Mouse (Mus musculus) liver, embryonic 16.5 days (tissue): ENCODE measurements around the gene Gng7. TPM values are rescaled to one million over a fixed set of nuclear protein-coding genes. Genes with fewer than 3 reads are reported as not detected.
A peak's percentile ranks its signal among the peaks of the same experiment; 100 is the strongest.
"Not testable (repeated sequence)": the region's sequence is repeated elsewhere in the genome, so short reads cannot be mapped to it uniquely, and the experiment has no call there.

Experiments
- ATAC-seq: fragments of 200-750 bp; cut with Nextera tagmentation; 2 replicates; pipeline ENCODE4 v1.8.0; 2017; ENCODE audit warnings: low read depth, mild to moderate bottlenecking, moderate number of reproducible peaks, moderate library complexity
- H3K27ac ChIP-seq: fragments of 300-500 bp; sonication (generic); 2 replicates; pipeline ENCODE4 v1.5.1; 2014; ENCODE audit warnings: mild to moderate bottlenecking, low read length
- H3K27me3 ChIP-seq: fragments of 300-500 bp; sonication (generic); 2 replicates; pipeline ENCODE4 v1.6.1; 2014; ENCODE audit warnings: low read depth, low read length, mixed read lengths; ENCODE audit not compliant: control insufficient read depth, insufficient read depth
- H3K36me3 ChIP-seq: fragments of 300-500 bp; sonication (generic); 2 replicates; pipeline ENCODE4 v1.6.1; 2014; ENCODE audit warnings: mild to moderate bottlenecking; ENCODE audit not compliant: control insufficient read depth, insufficient read depth
- H3K4me1 ChIP-seq: fragments of 300-500 bp; sonication (generic); 2 replicates; pipeline ENCODE4 v1.6.1; 2014; ENCODE audit warnings: low read depth, low read length, mixed read lengths; ENCODE audit not compliant: control insufficient read depth
- H3K4me2 ChIP-seq: fragments of 300-500 bp; sonication (generic); 2 replicates; pipeline ENCODE4 v1.6.1; 2014; ENCODE audit warnings: low read depth, low read length, mixed read lengths
- H3K4me3 ChIP-seq: fragments of 300-500 bp; sonication (generic); 2 replicates; pipeline ENCODE4 v1.5.1; 2014; ENCODE audit warnings: low read depth, mild to moderate bottlenecking, low read length
- H3K9ac ChIP-seq: fragments of 300-500 bp; sonication (generic); 2 replicates; pipeline ENCODE4 v1.6.1; 2014; ENCODE audit warnings: low read depth, low read length
- H3K9me3 ChIP-seq: fragments of 300-500 bp; sonication (generic); replicated peaks from 2 replicates; pipeline ENCODE4 v1.6.1; 2016; ENCODE audit warnings: low read length; ENCODE audit not compliant: control insufficient read depth
- WGBS: fragments of 180-500 bp; shearing (Covaris S2); extraction: QIAGEN DNeasy Blood & Tissue Kit; methylation state at CpG from one replicate; pipeline ENCODE4 v1.1.7; 2014; ENCODE audit not compliant: insufficient replicate concordance; 5-methylcytosine and 5-hydroxymethylcytosine counted together
- polyA plus RNA-seq: library from polyadenylated mRNA; unstranded; fragments of >200 nt; fragmentation: Nextera tagmentation; extraction: Ambion mirVana; gene quantifications from 2 replicates; pipeline ENCODE4 v1.2.1, GENCODE M21; 2015

The Gng7 gene
- 0.36 and 0.44 TPM in 2 replicates for polyA plus RNA-seq

DNA sequence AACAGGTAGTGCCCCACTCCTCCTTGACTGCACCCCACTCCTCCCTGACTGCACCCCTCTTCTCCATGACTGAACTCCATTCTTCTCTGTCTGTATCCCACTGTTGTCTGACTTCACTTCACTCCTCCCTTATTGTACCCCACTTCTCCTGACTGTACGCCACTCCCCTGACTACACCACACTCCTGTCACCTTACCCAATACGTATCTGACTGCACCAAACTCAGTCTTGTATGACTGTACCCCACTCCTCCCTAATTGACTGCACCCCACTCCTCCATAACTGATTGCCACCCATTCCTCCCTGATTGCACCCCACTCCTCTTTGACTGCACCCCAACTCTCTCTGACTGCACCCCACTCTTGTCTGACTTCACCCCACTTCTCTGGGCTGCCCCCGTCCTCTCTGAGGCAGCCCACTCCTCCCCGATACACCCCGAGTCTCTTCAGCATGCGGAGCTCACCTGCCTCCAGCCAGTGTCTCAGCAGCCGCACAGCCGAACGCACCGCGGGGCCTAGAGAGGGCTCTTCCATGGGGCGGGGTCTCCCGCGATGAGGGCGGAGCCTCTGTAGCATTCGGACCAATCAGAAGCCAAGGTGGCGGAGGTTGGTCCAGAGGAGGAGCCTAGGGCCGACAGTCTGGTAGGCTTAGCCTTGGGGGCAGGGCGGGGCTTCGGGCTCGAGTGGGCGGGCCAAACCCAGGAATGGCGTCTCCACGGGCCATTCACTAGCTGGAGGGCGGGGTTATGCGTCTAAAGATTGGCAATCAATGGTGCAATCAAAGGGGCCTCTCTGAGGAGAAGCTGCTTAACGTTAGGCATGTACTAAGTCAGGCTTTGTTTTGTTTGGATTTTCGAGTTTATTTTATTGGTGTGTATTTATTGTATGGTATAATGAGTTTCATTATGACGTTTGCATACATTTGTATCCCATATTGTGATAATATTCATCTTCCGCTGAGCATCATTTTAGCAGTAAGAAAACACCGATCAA lies at the start of gene Gng7:
Gene Gng7, minus strand, starts transcription at position 553 of the 992 bp plus-strand sequence.
- Histone ChIP-seq H3K36me3 (no peaks in the 10 kb centered on the region), H3K27ac (no peak within 1 kb of the TSS), H3K4me2 (peak within 1 kb of the TSS; percentile 59), H3K27me3 (peaks cover 2% of the 10 kb centered on the region; the same call in 1 of the 2 replicates), H3K9ac (no peak within 1 kb of the TSS), H3K4me1 (peaks cover 9% of the 10 kb centered on the region), H3K4me3 (peak within 1 kb of the TSS; percentile 35), H3K9me3 (no peaks in the 10 kb centered on the region)
- ATAC-seq, result peak; percentile 93
- WGBS, result 8% methylated on average over 31 of the region's 31 CpGs

DNA sequence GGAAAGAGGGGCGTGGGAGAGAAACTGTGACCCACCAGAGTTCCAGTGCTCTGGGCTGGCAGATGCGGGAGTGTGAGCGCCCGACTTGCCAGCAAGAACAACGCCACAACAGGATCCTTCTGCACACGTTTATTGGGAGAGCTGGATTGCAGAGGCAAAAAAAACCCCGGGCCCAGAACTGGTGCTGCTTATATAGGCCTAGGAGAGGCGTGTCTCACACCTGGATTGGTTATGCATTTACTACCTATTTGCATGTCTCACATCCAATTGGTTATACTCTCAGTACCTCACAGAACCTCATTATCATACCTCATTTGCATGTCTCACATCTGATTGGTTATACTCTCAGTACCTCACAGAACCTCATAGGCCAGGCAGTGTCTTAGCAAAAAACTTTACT lies 49.8 kb upstream of the Gng7 start:
- 77% methylated on average over 8 of the region's 8 CpGs for WGBS
- not testable (repeated sequence) for H3K4me1 ChIP-seq, H3K27ac ChIP-seq, H3K36me3 ChIP-seq, H3K9ac ChIP-seq, H3K27me3 ChIP-seq, H3K4me2 ChIP-seq, ATAC-seq, H3K4me3 ChIP-seq, H3K9me3 ChIP-seq

DNA sequence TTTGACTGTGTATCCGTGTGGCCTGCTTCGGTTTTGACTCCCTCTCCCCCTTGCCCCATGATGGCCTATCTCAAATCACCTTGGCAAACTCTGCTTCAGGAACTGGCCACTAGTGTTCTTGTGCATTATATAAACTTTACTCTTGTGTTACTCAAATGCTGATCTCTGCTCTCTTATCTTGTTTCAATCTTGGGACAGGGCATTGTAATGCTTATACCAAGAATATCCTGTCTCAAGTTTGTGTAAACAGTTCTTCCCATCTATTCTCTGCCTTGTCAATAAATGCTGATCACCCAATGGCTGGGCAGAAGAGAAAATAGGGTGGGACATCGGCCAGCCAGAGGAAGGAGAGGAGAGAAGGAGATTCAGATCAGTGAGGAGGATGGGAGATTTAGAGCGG lies 48.0 kb upstream of the Gng7 start:
- Histone ChIP-seq H3K9me3 (no peaks in the 10 kb centered on the region), H3K9ac (no peak overlapping the region), H3K27ac (no peak overlapping the region), H3K36me3 (no peaks in the 10 kb centered on the region), H3K4me3 (no peak overlapping the region), H3K4me1 (peaks cover 12% of the 10 kb centered on the region), H3K27me3 (no peaks in the 10 kb centered on the region), H3K4me2 (no peak overlapping the region)
- ATAC-seq, result no peak
- 46% methylated on average over 4 of the region's 4 CpGs for WGBS

DNA sequence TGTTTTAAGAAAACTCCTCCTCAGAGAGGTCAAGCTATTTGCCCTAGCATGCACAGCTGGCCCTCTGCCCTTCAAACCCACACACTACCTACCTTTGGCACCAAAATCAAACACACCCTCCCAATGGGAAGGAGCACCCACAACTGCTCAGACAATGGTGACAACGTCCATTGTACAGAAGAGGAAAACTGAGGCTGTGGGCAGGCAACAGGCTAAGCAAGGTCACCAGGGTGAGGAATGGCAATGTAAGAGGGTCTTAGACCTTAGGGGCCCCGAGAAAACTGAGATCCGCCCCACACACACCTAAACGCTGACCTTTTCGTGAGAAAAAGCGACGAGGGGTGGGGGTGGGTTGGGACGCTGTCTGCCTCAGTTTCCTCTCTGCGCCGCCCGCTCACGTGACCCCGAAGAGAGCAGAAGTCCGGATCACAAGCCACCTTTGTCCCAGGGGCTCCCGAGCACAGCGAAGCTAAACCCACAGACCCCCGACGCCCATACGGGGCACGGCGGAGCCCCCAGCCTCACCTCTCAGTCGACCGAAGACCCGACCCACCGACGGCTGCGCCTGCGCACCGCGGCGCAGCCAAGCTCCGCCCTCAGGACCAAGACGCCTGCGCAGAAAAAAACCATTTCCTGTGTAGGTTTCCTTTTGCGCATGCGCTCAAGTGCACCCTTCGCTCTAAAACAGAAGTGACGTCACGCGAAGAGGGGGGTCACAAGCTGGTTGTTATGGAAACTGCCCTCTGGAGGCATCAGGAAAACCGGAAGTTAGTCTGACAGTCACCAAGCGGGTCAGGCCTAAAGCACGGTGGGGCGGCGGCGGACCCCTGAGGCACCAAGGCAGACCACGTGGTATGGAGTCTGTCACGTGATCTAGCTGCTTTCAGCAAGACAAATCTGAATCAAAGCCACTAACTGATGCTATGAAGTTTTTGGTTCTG lies 45.1 kb upstream of the Gng7 start, which contains the start of gene Sgta:
Gene Sgta, minus strand, starts transcription at position 579 of the 941 bp plus-strand sequence.
- peak within 1 kb of the TSS; percentile 82 for H3K9ac ChIP-seq
- under 1% methylated on average over 48 of the region's 48 CpGs for WGBS
- no peaks in the 10 kb centered on the region for H3K9me3 ChIP-seq
- no peaks in the 10 kb centered on the region for H3K27me3 ChIP-seq
- peak within 1 kb of the TSS; percentile 87 for H3K4me2 ChIP-seq
- peak within 1 kb of the TSS; percentile 72 for H3K4me3 ChIP-seq
- peaks cover 12% of the 10 kb centered on the region for H3K4me1 ChIP-seq
- H3K27ac ChIP-seq, result peak within 1 kb of the TSS; percentile 39; the same call in 1 of the 2 replicates
- no peaks in the 10 kb centered on the region for H3K36me3 ChIP-seq
- peak; percentile 90 for ATAC-seq

DNA sequence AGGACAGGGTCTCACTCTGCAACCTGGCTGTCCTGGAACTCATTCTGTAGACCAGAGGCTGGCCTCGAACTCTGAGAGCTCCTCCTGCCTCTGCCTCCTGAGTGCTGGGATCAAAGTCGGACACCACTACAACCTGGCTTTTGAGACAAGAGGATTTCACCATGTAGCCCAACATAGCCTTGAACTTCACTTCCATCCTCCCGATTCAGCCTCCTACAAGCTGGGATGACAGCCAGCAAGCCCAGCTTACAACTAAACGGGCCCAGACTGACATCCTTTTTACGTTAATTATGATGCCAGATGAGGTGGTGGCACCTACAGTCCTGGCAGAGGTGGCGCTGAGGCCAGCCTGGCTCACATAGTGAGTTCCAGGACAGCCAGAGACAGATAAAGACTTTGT lies 44.2 kb upstream of the Gng7 start:
- Histone ChIP-seq H3K27me3 (no peaks in the 10 kb centered on the region), H3K27ac (no peak overlapping the region)
- 68% methylated on average over 6 of the region's 6 CpGs for WGBS

DNA sequence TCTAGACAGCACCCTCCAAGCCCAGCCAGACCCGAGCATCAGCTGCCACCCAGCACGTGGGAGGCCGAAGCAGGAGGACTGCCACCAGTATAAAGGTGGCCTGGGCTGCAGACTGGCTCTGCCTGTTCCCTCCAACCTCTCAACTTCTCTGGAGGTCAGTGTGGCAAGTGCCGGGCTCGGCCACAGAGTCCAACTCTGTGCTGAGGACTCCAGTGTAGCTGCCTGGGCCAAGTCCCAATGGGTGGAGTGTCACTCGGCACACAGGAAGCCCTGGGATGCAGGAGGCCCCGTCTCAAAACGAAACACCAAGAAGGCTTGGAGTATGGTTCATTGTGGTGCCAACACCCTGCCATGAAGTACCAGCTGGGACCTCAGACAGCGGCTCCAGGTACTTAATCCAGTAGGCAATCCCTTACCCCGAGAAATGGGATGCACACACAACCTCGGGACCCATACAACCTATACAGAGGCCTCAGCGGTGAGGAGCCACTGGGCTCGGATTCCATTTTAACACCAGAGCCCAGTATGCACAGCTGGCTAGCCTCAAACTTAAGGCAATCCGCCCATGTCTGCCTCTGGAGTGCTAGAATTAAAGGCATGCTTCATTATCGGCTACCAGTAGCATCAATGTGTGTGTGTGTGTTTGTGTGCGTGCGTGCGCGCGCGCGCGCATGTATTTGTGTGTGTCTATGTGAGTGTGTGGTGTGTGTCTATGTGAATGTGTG lies 42.8 kb upstream of the Gng7 start:
- H3K9ac ChIP-seq, result no peak overlapping the region
- no peak overlapping the region for H3K27ac ChIP-seq
- 86% methylated on average over 23 of the region's 23 CpGs for WGBS
- H3K4me1 ChIP-seq, result peaks cover 12% of the 10 kb centered on the region
- no peaks in the 10 kb centered on the region for H3K27me3 ChIP-seq
- H3K4me2 ChIP-seq, result no peak overlapping the region
- H3K9me3 ChIP-seq, result no peaks in the 10 kb centered on the region
- ATAC-seq, result no peak
- no peak overlapping the region for H3K4me3 ChIP-seq
- no peaks in the 10 kb centered on the region for H3K36me3 ChIP-seq

More for the DNA sequence above, 44.2 kb upstream of the Gng7 start:
- H3K4me1 ChIP-seq, result peaks cover 12% of the 10 kb centered on the region
- ATAC-seq, result no peak
- H3K36me3 ChIP-seq, result no peaks in the 10 kb centered on the region
- peak overlapping the region; percentile 82; the same call in 1 of the 2 replicates for H3K9ac ChIP-seq
- peak overlapping the region; percentile 87 for H3K4me2 ChIP-seq
- peak overlapping the region; percentile 72 for H3K4me3 ChIP-seq
- H3K9me3 ChIP-seq, result no peaks in the 10 kb centered on the region

DNA sequence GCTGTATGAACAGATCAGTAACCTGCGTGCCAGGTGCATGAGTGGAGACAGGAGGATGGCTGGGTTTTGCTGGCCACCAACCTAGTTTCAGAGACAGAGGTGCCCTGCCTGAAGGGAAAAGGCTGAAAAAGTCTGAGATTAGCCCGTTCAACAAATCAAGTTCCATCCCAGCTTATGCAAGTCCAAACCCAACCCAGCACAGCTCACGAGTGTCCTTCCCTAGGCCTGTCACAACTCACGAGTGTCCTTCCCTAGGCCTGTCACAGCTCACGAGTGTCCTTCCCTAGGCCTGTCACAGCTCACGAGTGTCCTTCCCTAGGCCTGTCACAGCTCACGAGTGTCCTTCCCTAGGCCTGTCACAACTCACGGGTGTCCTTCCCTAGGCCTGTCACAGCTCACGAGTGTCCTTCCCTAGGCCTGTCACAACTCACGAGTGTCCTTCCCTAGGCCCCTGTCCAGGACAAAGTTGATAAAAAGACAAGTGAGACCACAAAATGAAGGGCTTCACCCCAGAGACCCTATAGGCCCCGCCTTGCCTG lies 41.1 kb upstream of the Gng7 start:
- H3K4me1 ChIP-seq, result peaks cover 14% of the 10 kb centered on the region
- H3K4me3 ChIP-seq, ATAC-seq, H3K4me2 ChIP-seq, H3K27me3 ChIP-seq, H3K9me3 ChIP-seq, H3K9ac ChIP-seq, H3K27ac ChIP-seq, H3K36me3 ChIP-seq: not testable (repeated sequence)
- WGBS, result 68% methylated on average over 11 of the region's 11 CpGs

DNA sequence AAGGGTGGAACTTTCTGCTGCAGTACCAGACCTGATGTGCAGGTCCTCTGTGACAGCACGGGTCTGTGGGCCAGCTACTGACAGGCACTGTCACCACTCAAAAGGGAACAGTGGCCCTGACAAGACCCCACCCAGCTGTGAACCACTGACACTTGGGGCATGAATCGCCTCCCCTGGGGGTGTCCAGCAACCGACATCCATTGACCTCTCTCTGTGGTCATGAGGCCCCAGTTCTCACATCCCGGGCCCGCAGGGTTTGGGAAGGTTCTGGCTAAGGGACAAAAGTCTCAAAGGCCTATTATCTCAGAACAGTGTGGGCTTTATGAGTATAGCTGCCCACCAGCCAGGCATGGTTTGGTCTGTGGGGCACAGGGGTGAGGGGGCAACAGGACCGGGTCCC lies 40.4 kb upstream of the Gng7 start:
- H3K4me2 ChIP-seq, result no peak overlapping the region
- no peak overlapping the region for H3K4me3 ChIP-seq
- 74% methylated on average over 6 of the region's 6 CpGs for WGBS
- ATAC-seq, result no peak
- H3K9ac ChIP-seq, result no peak overlapping the region
- H3K36me3 ChIP-seq, result peaks cover 12% of the 10 kb centered on the region
- H3K27ac ChIP-seq, result no peak overlapping the region
- H3K9me3 ChIP-seq, result no peaks in the 10 kb centered on the region
- no peaks in the 10 kb centered on the region for H3K27me3 ChIP-seq
- H3K4me1 ChIP-seq, result peaks cover 14% of the 10 kb centered on the region
